Mouse (Mus musculus): ENCODE results near the gene Taar9.

DNA sequence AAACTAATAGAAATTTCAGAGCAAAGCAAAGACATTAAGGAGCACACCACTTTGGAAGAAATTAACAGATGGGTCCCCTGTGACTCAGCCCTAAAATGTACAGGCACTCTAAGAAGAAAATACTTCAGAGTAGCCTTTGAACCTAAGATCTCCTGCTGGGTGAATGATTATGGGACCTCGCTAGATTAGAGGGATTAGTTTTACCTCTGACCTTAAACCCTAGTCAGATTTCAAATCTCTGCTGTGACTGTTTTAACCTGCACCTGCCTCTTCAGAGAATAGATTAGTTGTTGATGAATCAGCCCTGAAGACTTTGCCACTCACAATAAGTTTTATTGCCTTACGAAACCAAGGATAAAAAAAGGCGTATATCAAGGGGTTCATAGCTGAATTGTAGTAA lies 1.1 kb downstream of the Taar9 start:
- TF ChIP-seq CTCF (IDR thresholded peaks at IDR 0.05; ENCODE audit: extremely low read depth, insufficient read length, insufficient replicate concordance, low read depth, low read length) (no peak), POLR2A (IDR thresholded peaks at IDR 0.05; ENCODE audit: low read depth, low read length) (no peak)

Data from small intestine, adult 2 months (tissue).